Mouse (Mus musculus) olfactory bulb, adult 2 months (tissue): Measurements from ENCODE around the gene Rab35. TPM values are rescaled to one million over a fixed set of nuclear protein-coding genes. Genes with fewer than 3 reads are reported as not detected.

Source experiments
- H3K27ac ChIP-seq: fragments of 200-500 bp; 2 replicates; pipeline ENCODE4 v1.5.1; 2012; ENCODE audit warnings: low read depth, low read length; ENCODE audit not compliant: insufficient read depth
- H3K4me1 ChIP-seq: fragments of 200-500 bp; 2 replicates; pipeline ENCODE4 v1.6.1; 2012; ENCODE audit warnings: low read length; ENCODE audit not compliant: control insufficient read depth, insufficient read depth
- H3K4me3 ChIP-seq: fragments of 200-500 bp; 2 replicates; pipeline ENCODE4 v1.5.1; 2012; ENCODE audit warnings: mild to moderate bottlenecking, low read depth, low read length, moderate library complexity; ENCODE audit not compliant: insufficient read depth
- CTCF ChIP-seq: fragments of 200-500 bp; IDR thresholded peaks from 2 replicates; pipeline ENCODE4 v1.5.1; 2012; ENCODE audit warnings: low read depth, mild to moderate bottlenecking, low read length, moderate library complexity; ENCODE audit not compliant: insufficient read depth
- POLR2A ChIP-seq: fragments of 200-500 bp; IDR thresholded peaks from 2 replicates; pipeline ENCODE4 v1.6.1; 2012; ENCODE audit warnings: mild to moderate bottlenecking, low read depth, low read length, moderate library complexity; ENCODE audit not compliant: insufficient read depth
- WGBS: fragments of 180-500 bp; shearing (Covaris S2); methylation state at CpG from one replicate; pipeline ENCODE4 v1.1.7; 2018; 5-methylcytosine and 5-hydroxymethylcytosine counted together
- polyA plus RNA-seq: library from polyadenylated mRNA; stranded (reverse); fragments of >200 nt; gene quantifications from 2 replicates; pipeline ENCODE4 v1.2.4, GENCODE M21; 2012; ENCODE audit warnings: low replicate concordance; ENCODE audit not compliant: missing spikeins, insufficient read depth, insufficient read length

Rab35 gene
- polyA plus RNA-seq, 1 experiment, result not detected

GRCm38 (mm10) chr5:115619690-115620089, 12.0 kb upstream of the Rab35 start:
- peaks cover 6% of the 10 kb centered on the region for H3K4me1 ChIP-seq
- no peak overlapping the region for H3K4me3 ChIP-seq
- 94% methylated on average over 15 of the region's 15 CpGs for WGBS
- H3K27ac ChIP-seq, result no peak overlapping the region
- TF ChIP-seq POLR2A (no peak), CTCF (no peak)

- no peak for TF ChIP-seq CTCF
- TF ChIP-seq POLR2A, result no peak
- Histone ChIP-seq H3K4me3 (no peak overlapping the region), H3K4me1 (peaks cover 6% of the 10 kb centered on the region), H3K27ac (no peak overlapping the region)
- WGBS, result 90% methylated on average over 7 of the region's 7 CpGs
Measured at GRCm38 (mm10) chr5:115622686-115623085, 9.0 kb upstream of the Rab35 start.

GRCm38 (mm10) chr5:115623694-115624440, 7.8 kb upstream of the Rab35 start:
- H3K27ac ChIP-seq, result peak overlapping the region; percentile 38; the same call in 1 of the 2 replicates
- H3K4me1 ChIP-seq, result peaks cover 13% of the 10 kb centered on the region
- WGBS, result 53% methylated on average over 9 of the region's 9 CpGs
- H3K4me3 ChIP-seq, result no peak overlapping the region
- no peak for TF ChIP-seq POLR2A
- no peak for TF ChIP-seq CTCF

- H3K4me3 ChIP-seq, result no peak overlapping the region
- H3K4me1 ChIP-seq, result peaks cover 16% of the 10 kb centered on the region
- H3K27ac ChIP-seq, result no peak overlapping the region
- WGBS, result 91% methylated on average over 10 of the region's 10 CpGs
- no peak for TF ChIP-seq CTCF
- no peak for TF ChIP-seq POLR2A
Measured at GRCm38 (mm10) chr5:115626237-115626886, 5.3 kb upstream of the Rab35 start.

GRCm38 (mm10) chr5:115628083-115628482, 3.6 kb upstream of the Rab35 start:
- TF ChIP-seq CTCF (no peak), POLR2A (no peak)
- H3K27ac ChIP-seq, result no peak overlapping the region
- H3K4me3 ChIP-seq, result no peak overlapping the region
- H3K4me1 ChIP-seq, result peaks cover 20% of the 10 kb centered on the region
- WGBS, result 82% methylated on average over 8 of the region's 8 CpGs

- H3K4me1 ChIP-seq, result peaks cover 25% of the 10 kb centered on the region
- H3K27ac ChIP-seq, result no peak overlapping the region
- no peak for TF ChIP-seq POLR2A
- no peak for TF ChIP-seq CTCF
- H3K4me3 ChIP-seq, result no peak overlapping the region
- 92% methylated on average over 4 of the region's 4 CpGs for WGBS
Measured at GRCm38 (mm10) chr5:115629672-115630071, 2.0 kb upstream of the Rab35 start.

GRCm38 (mm10) chr5:115630291-115630690, 1.4 kb upstream of the Rab35 start:
- TF ChIP-seq CTCF (no peak), POLR2A (no peak)
- H3K4me3 ChIP-seq, result no peak overlapping the region
- no peak overlapping the region for H3K27ac ChIP-seq
- H3K4me1 ChIP-seq, result peaks cover 28% of the 10 kb centered on the region
- whole genome bisulfite sequencing, result 55% methylated on average over 5 of the region's 5 CpGs

GRCm38 (mm10) chr5:115632358-115632714, 628 bp downstream of the Rab35 start:
- TF ChIP-seq POLR2A, result no peak
- no peak for TF ChIP-seq CTCF

GRCm38 (mm10) chr5:115633060-115633459, 1.4 kb downstream of the Rab35 start:
- H3K27ac ChIP-seq, result no peak overlapping the region
- WGBS, result 53% methylated on average over 4 of the region's 4 CpGs
- H3K4me3 ChIP-seq, result no peak overlapping the region
- H3K4me1 ChIP-seq, result peaks cover 36% of the 10 kb centered on the region
- TF ChIP-seq CTCF (no peak), POLR2A (no peak)

More at GRCm38 (mm10) chr5:115632358-115632714, 628 bp downstream of the Rab35 start:
- peaks cover 33% of the 10 kb centered on the region for H3K4me1 ChIP-seq
- 3% methylated on average over 30 of the region's 30 CpGs for WGBS
- H3K4me3 ChIP-seq, result peak overlapping the region; percentile 76
- H3K27ac ChIP-seq, result no peak overlapping the region
